Mouse (Mus musculus) inflammation-experienced regulatory T-cells, adult 16 weeks (primary cell): ENCODE results near the gene Fis1. TPM values are rescaled to one million over a fixed set of nuclear protein-coding genes. Genes with fewer than 3 reads are reported as not detected.

Experiments used
- polyA plus RNA-seq: library from polyadenylated mRNA; unstranded; fragments of 100-300 nt; shearing (Covaris generic); gene quantifications from one replicate; pipeline ENCODE4 v1.2.1, GENCODE M21; 2017

The Fis1 gene
- 314 TPM for polyA plus RNA-seq

DNA sequence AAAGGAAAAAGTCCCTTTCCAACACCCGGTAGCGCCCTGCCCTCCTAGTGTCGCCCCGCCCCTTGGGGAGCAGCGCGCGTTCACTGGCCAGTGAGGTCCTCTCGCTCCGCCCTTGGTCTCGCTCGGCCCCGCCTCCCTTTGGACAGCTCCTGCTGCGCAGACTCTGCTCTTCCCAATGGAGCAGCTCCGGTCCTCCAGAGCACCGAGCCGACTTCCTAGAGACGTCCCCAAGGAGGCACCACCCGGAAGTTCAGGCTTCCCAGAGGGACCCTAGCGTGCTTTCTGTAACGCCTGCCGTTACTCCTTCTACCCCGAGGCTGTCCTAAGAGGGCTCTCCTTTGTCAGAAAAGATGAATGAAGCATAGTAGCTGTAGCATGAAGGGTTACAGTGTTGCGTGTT is at the start of gene Fis1:
Fis1 (plus strand) TSS at position 261 of the 400 bp plus-strand sequence.

GRCm38 (mm10) chr5:136907991-136908857 is 44.9 kb upstream of the Fis1 start, which contains the start of gene Ift22:
Ift22 (plus strand) TSS chr5:136908150.

DNA sequence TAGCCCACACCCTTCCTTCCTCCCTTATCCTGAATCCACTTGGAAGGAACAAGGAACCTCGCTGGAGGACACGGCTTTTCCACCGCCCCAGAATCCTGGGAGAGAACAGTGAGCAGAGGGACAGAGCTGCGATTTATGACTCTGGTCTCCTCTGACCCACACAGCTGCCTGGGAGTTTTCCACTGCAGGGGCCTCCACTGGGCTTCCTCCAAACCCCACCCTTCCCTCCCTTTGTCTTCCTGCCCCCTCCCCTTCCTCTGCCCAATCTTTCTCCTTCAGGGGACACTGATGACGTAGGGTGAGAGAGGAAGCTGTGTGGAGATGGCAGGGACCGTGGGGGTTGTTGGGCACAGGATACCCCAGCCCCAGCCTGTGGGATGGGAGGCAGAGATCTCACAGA is 13.3 kb downstream of the Fis1 start, which contains the start of gene Cldn15:
Cldn15 (plus strand) TSS at position 286 of the 400 bp plus-strand sequence.

GRCm38 (mm10) chr5:136986695-136987137 is 33.6 kb downstream of the Fis1 start, which contains the start of gene Plod3:
Plod3 (plus strand) TSS chr5:136987019.

DNA sequence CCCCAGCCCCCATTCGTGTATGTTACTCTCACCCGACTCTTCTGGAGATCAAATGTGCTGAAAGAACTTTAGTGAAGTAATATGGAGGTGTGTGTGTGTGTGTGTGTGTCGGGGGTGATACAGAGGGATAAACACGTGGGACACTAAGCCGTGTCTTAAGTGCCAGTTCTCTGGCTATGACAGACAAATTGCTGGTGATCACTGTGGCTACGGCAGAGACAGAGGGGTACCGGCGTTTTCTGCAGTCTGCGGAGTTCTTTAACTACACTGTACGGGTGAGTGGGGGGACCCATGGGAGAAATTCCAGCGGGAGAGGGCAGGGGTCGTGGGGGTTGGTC is 34.8 kb downstream of the Fis1 start, which contains the start of gene Znhit1:
Znhit1 (minus strand) TSS at position 88 of the 338 bp plus-strand sequence.

Other genes starting within 250 kb of the Fis1 start
- gene Col26a1, start 70.1 kb upstream of the Fis1 start, polyA plus RNA-seq: not detected
- gene Ift22, start 45.1 kb upstream of the Fis1 start, polyA plus RNA-seq: 13.8 TPM
- not detected for gene Cldn15, start 13.3 kb downstream of the Fis1 start, polyA plus RNA-seq
- gene Plod3, start 33.7 kb downstream of the Fis1 start, polyA plus RNA-seq: 14.0 TPM
- 60.6 TPM for gene Znhit1, start 34.7 kb downstream of the Fis1 start, polyA plus RNA-seq
- 0.35 TPM for gene Vgf, start 73.1 kb downstream of the Fis1 start, polyA plus RNA-seq
- gene Ap1s1, start 92.9 kb downstream of the Fis1 start, polyA plus RNA-seq: 100.0 TPM
- gene Serpine1, start 119.0 kb downstream of the Fis1 start, polyA plus RNA-seq: not detected
- gene Trim56, start 162.9 kb downstream of the Fis1 start, polyA plus RNA-seq: 18.8 TPM
- not detected for gene Muc3, start 196.0 kb downstream of the Fis1 start, polyA plus RNA-seq